Mouse (Mus musculus) MEL (cell line): ENCODE data around the gene Shisa8.

Source experiments
- BHLHE40 ChIP-seq: IDR thresholded peaks from 2 replicates; pipeline ENCODE4 v1.6.1; 2012; ENCODE audit warnings: low read depth, mild to moderate bottlenecking, inconsistent platforms, low read length, improper control_type of control experiment, borderline replicate concordance
- CTCF ChIP-seq, 3 experiments: IDR thresholded peaks in 2 of 3; conservative IDR thresholded peaks in 1 of 3; 2 replicates each; pipeline ENCODE4 v1.5.1; 2011 to 2012; ENCODE audit warnings: low read length in 3 of 3, low read depth in 2 of 3, mild to moderate bottlenecking in 2 of 3, improper control_type of control experiment in 1 of 3, inconsistent platforms in 1 of 3, mixed read lengths in 1 of 3, moderate library complexity in 1 of 3; ENCODE audit not compliant: control insufficient read depth in 1 of 3, insufficient read depth in 1 of 3, poor library complexity in 1 of 3, severe bottlenecking in 1 of 3
- EP300 ChIP-seq, 2 experiments: IDR thresholded peaks; 2 replicates each; pipeline ENCODE4 v1.6.1; 2011; ENCODE audit warnings: improper control_type of control experiment in 2 of 2, low read length in 2 of 2, low read depth in 1 of 2, mild to moderate bottlenecking in 1 of 2
- ETS1 ChIP-seq: IDR thresholded peaks from 2 replicates; pipeline ENCODE4 v1.6.1; 2012; ENCODE audit warnings: low read depth, mild to moderate bottlenecking, inconsistent platforms, low read length, improper control_type of control experiment, moderate library complexity
- GATA1 ChIP-seq: IDR thresholded peaks from 2 replicates; pipeline ENCODE4 v1.6.1; 2011; ENCODE audit warnings: low read depth, low read length, improper control_type of control experiment
- KAT2A ChIP-seq: conservative IDR thresholded peaks from 2 replicates; pipeline ENCODE4 v1.6.1; 2012; ENCODE audit warnings: low read depth, low read length, improper control_type of control experiment, inconsistent platforms
- MAX ChIP-seq: IDR thresholded peaks from 2 replicates; pipeline ENCODE4 v1.6.1; 2011; ENCODE audit warnings: low read length, improper control_type of control experiment
- MAZ ChIP-seq: IDR thresholded peaks from 2 replicates; pipeline ENCODE4 v1.6.1; 2012; ENCODE audit warnings: low read depth, mild to moderate bottlenecking, inconsistent platforms, low read length, improper control_type of control experiment
- MEF2A ChIP-seq: IDR thresholded peaks from 2 replicates; pipeline ENCODE4 v1.6.1; 2014; ENCODE audit warnings: low read depth, mild to moderate bottlenecking, inconsistent platforms, low read length, improper control_type of control experiment; ENCODE audit not compliant: poor library complexity, insufficient replicate concordance, severe bottlenecking; ENCODE audit errors: extremely low read depth
- NRF1 ChIP-seq: IDR thresholded peaks from 2 replicates; pipeline ENCODE4 v1.6.1; 2014; ENCODE audit warnings: low read depth, mild to moderate bottlenecking, inconsistent platforms, low read length, improper control_type of control experiment, moderate library complexity; ENCODE audit not compliant: poor library complexity, insufficient read depth, severe bottlenecking
- RAD21 ChIP-seq: IDR thresholded peaks from 2 replicates; pipeline ENCODE4 v1.6.1; 2011; ENCODE audit warnings: mild to moderate bottlenecking, low read depth, low read length, improper control_type of control experiment
- TAL1 ChIP-seq: IDR thresholded peaks from 2 replicates; pipeline ENCODE4 v1.6.1; 2012; ENCODE audit warnings: mild to moderate bottlenecking, inconsistent platforms, low read length, moderate library complexity, mixed read lengths
- ZMIZ1 ChIP-seq: IDR thresholded peaks from 2 replicates; pipeline ENCODE4 v1.6.1; 2012; ENCODE audit warnings: low read depth, mild to moderate bottlenecking, inconsistent platforms, low read length, improper control_type of control experiment, moderate library complexity

DNA sequence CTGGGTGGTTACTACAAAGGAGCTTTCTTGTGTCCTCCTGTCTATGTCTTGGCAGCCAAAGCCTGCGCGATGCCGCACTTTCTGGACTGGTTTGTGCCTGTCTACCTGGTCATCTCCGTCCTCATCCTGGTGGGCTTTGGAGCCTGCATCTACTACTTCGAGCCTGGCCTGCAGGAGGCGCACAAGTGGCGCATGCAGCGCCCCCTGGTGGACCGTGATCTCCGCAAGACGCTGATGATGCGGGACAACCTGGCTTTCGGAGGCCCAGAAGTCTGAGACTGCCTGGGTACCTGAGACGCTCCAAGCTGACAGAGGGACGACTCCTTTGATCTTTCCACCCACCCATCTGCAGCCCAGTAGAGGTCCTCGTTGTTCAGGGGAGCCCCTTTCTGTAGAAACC is 46.9 kb upstream of the Shisa8 start:
- TF ChIP-seq EP300 (IDR thresholded peaks at IDR 0.05; ENCODE audit: low read depth in 1 of 2, low read length in 2 of 2), result no peak
- peak in 2 of 3 experiments; percentile 96 to 100; a peak in 5 of 6 replicates for TF ChIP-seq CTCF (IDR thresholded peaks at IDR 0.05 in 2 of 3, conservative IDR thresholded peaks at IDR 0.05 in 1 of 3; ENCODE audit: control insufficient read depth in 1 of 3, insufficient read depth in 1 of 3, low read depth in 2 of 3, low read length in 3 of 3, poor library complexity in 1 of 3, severe bottlenecking in 1 of 3)
- peak; percentile 41 for TF ChIP-seq RAD21
- TF ChIP-seq TAL1, result no peak
- TF ChIP-seq ZMIZ1, result no peak
- TF ChIP-seq NRF1, result no peak
- TF ChIP-seq KAT2A, result no peak
- TF ChIP-seq ETS1, result no peak
- TF ChIP-seq MAX, result no peak
- no peak for TF ChIP-seq MAZ
- TF ChIP-seq MEF2A, result no peak
- TF ChIP-seq BHLHE40, result no peak
- TF ChIP-seq GATA1, result no peak
